Mouse (Mus musculus): ENCODE measurements around the gene 1190002N15Rik. TPM values are rescaled to one million over a fixed set of nuclear protein-coding genes. Genes with fewer than 3 reads are reported as not detected.

The 1190002N15Rik gene
- total and polyA plus RNA-seq, 3 experiments = not detected

GRCm38 (mm10) chr9:94543881-94544280, 6.0 kb upstream of the 1190002N15Rik start:
- no peak overlapping the region for H3K9ac ChIP-seq (ENCODE audit: insufficient read depth, low read depth)
- dilution Hi-C loops (cut with MboI; ENCODE audit: extremely low pct_ligation_motif_present, extremely low pct_unique_long_range_greater_than_20kb, low sequenced_read_pairs) (no loop called here), in situ Hi-C loops (cut with MboI; ENCODE audit: low pct_ligation_motif_present, low pct_unique_long_range_greater_than_20kb, low sequenced_read_pairs) (no loop called here)
- no peaks in the 10 kb centered on the region for H3K4me1 ChIP-seq (ENCODE audit: control insufficient read depth in 1 of 2, insufficient read depth in 2 of 2)
- no peaks in the 10 kb centered on the region for H3K79me2 ChIP-seq (replicated peaks; ENCODE audit: control insufficient read depth, extremely low read depth, insufficient read depth, poor library complexity, severe bottlenecking)
- TF ChIP-seq MEF2A (IDR thresholded peaks at IDR 0.05; ENCODE audit: borderline replicate concordance, low read depth, low read length) (no peak), TBP (conservative IDR thresholded peaks at IDR 0.05; ENCODE audit: low read depth, low read length) (no peak), PAX5 (IDR thresholded peaks at IDR 0.05; ENCODE audit: low read length) (no peak), BHLHE40 (IDR thresholded peaks at IDR 0.05; ENCODE audit: low read depth, low read length) (no peak), MYC (IDR thresholded peaks at IDR 0.05; ENCODE audit: low read depth, low read length) (no peak), CTCF (conservative IDR thresholded peaks at IDR 0.05 in 1 of 2, IDR thresholded peaks at IDR 0.05 in 1 of 2; ENCODE audit: low read depth in 2 of 2, low read length in 2 of 2) (no peak), CHD2 (IDR thresholded peaks at IDR 0.05; ENCODE audit: low read length) (no peak), MXI1 (IDR thresholded peaks at IDR 0.05; ENCODE audit: low read depth, low read length) (no peak), GABPA (IDR thresholded peaks at IDR 0.05; ENCODE audit: insufficient replicate concordance, low read depth, low read length) (no peak), TCF12 (IDR thresholded peaks at IDR 0.05; ENCODE audit: low read depth, low read length) (no peak), ETS1 (conservative IDR thresholded peaks at IDR 0.05; ENCODE audit: low read depth, low read length) (no peak), ZC3H11A (IDR thresholded peaks at IDR 0.05; ENCODE audit: low read depth, low read length) (no peak), ZKSCAN1 (IDR thresholded peaks at IDR 0.05; ENCODE audit: borderline replicate concordance, low read depth, low read length) (no peak), SIN3A (IDR thresholded peaks at IDR 0.05; ENCODE audit: low read length) (no peak), UBTF (IDR thresholded peaks at IDR 0.05; ENCODE audit: low read depth, low read length) (no peak), USF1 (IDR thresholded peaks at IDR 0.05; ENCODE audit: low read depth, low read length) (no peak), MAX (IDR thresholded peaks at IDR 0.05; ENCODE audit: low read length) (no peak)
- no peak overlapping the region for H3K4me2 ChIP-seq (ENCODE audit: insufficient read depth, low read depth, poor library complexity, severe bottlenecking)
- H3K27ac ChIP-seq (ENCODE audit: insufficient read depth, low read depth) = no peak overlapping the region
- no peaks in the 10 kb centered on the region for H3K27me3 ChIP-seq (replicated peaks)
- H3K36me3 ChIP-seq (replicated peaks in 1 of 2; ENCODE audit: control insufficient read depth in 1 of 2, insufficient read depth in 1 of 2, low read length in 1 of 2) = no peaks in the 10 kb centered on the region
- no peak overlapping the region for H3K4me3 ChIP-seq (replicated peaks in 1 of 3; ENCODE audit: low read depth in 2 of 3, low read length in 2 of 3, poor library complexity in 1 of 3)
- DNase-seq (ENCODE audit: extremely low read depth) = no peak
- peaks cover 27% of the 10 kb centered on the region for H3K9me3 ChIP-seq (replicated peaks; ENCODE audit: low read length)

GRCm38 (mm10) chr9:94540343-94541095, 2.6 kb upstream of the 1190002N15Rik start:
- Histone ChIP-seq H3K4me2 (ENCODE audit: insufficient read depth, low read depth, poor library complexity, severe bottlenecking) (no peak overlapping the region), H3K79me2 (replicated peaks; ENCODE audit: control insufficient read depth, extremely low read depth, insufficient read depth, poor library complexity, severe bottlenecking) (no peaks in the 10 kb centered on the region), H3K9me3 (replicated peaks; ENCODE audit: low read length) (peaks cover 40% of the 10 kb centered on the region), H3K9ac (ENCODE audit: insufficient read depth, low read depth) (no peak overlapping the region), H3K4me3 (replicated peaks in 1 of 3; ENCODE audit: low read depth in 2 of 3, low read length in 2 of 3, poor library complexity in 1 of 3) (no peak overlapping the region), H3K4me1 (ENCODE audit: control insufficient read depth in 1 of 2, insufficient read depth in 2 of 2) (no peaks in the 10 kb centered on the region), H3K27ac (ENCODE audit: insufficient read depth, low read depth) (no peak overlapping the region), H3K36me3 (replicated peaks in 1 of 2; ENCODE audit: control insufficient read depth in 1 of 2, insufficient read depth in 1 of 2, low read length in 1 of 2) (no peaks in the 10 kb centered on the region), H3K27me3 (replicated peaks) (no peaks in the 10 kb centered on the region)
- dilution Hi-C loops (cut with MboI; ENCODE audit: extremely low pct_ligation_motif_present, extremely low pct_unique_long_range_greater_than_20kb, low sequenced_read_pairs) = no loop called here
- in situ Hi-C loops (cut with MboI; ENCODE audit: low pct_ligation_motif_present, low pct_unique_long_range_greater_than_20kb, low sequenced_read_pairs) = no loop called here
- TF ChIP-seq ELF1 (IDR thresholded peaks at IDR 0.05; ENCODE audit: low read depth, low read length) = no peak
- TF ChIP-seq TCF12 (IDR thresholded peaks at IDR 0.05; ENCODE audit: low read depth, low read length) = no peak
- TF ChIP-seq NRF1 (IDR thresholded peaks at IDR 0.05; ENCODE audit: low read depth, low read length) = no peak
- no peak for DNase-seq (ENCODE audit: extremely low read depth)
